Mouse (Mus musculus) myocyte (in vitro differentiated cells): ENCODE measurements around the gene Tmem170. TPM values are rescaled to one million over a fixed set of nuclear protein-coding genes. Genes with fewer than 3 reads are reported as not detected.

Experiments
- H3K27me3 ChIP-seq: one replicate; pipeline ENCODE4 v1.6.1; 2011; ENCODE audit not compliant: control insufficient read depth, insufficient read depth, insufficient read length
- H3K36me3 ChIP-seq: one replicate; pipeline ENCODE4 v1.6.1; 2011; ENCODE audit not compliant: control insufficient read depth, insufficient read depth
- H3K4me2 ChIP-seq: one replicate; pipeline ENCODE4 v1.6.1; 2011; ENCODE audit warnings: low read depth, control low read depth
- H3K4me3 ChIP-seq: one replicate; pipeline ENCODE4 v1.5.1; 2011; ENCODE audit warnings: mild to moderate bottlenecking, control low read depth, moderate library complexity
- H3K79me2 ChIP-seq: one replicate; pipeline ENCODE4 v1.6.1; 2011; ENCODE audit not compliant: control insufficient read depth, insufficient read depth
- H3ac ChIP-seq: one replicate; pipeline ENCODE4 v1.6.1; 2011; ENCODE audit not compliant: control insufficient read depth, insufficient read length
- CEBPB ChIP-seq: IDR thresholded peaks from 2 replicates; pipeline ENCODE4 v1.6.1; 2011; ENCODE audit warnings: mild to moderate bottlenecking, moderate library complexity; ENCODE audit not compliant: poor library complexity, insufficient read depth, severe bottlenecking
- E2F4 ChIP-seq: IDR thresholded peaks from one replicate; pipeline ENCODE4 v1.6.1; 2011; ENCODE audit warnings: mild to moderate bottlenecking, control low read depth, moderate library complexity; ENCODE audit not compliant: insufficient read depth
- MAX ChIP-seq: IDR thresholded peaks from one replicate; pipeline ENCODE4 v1.6.1; 2011; ENCODE audit warnings: low read depth, mild to moderate bottlenecking, control low read depth
- MYOD1 ChIP-seq, 3 experiments: IDR thresholded peaks; one replicate each; pipeline ENCODE4 v1.6.1; 2011; ENCODE audit warnings: control low read depth in 2 of 3, low read depth in 2 of 3, mild to moderate bottlenecking in 2 of 3, moderate library complexity in 1 of 3; ENCODE audit not compliant: insufficient read length in 2 of 3, control insufficient read depth in 1 of 3
- MYOG ChIP-seq, 3 experiments: IDR thresholded peaks; one replicate each; pipeline ENCODE4 v1.6.1; 2011; ENCODE audit warnings: control low read depth in 2 of 3, low read depth in 2 of 3, mild to moderate bottlenecking in 2 of 3; ENCODE audit not compliant: insufficient read length in 2 of 3, control insufficient read depth in 1 of 3, insufficient read depth in 1 of 3
- POLR2A ChIP-seq: IDR thresholded peaks from one replicate; pipeline ENCODE4 v1.6.1; 2011; ENCODE audit warnings: low read depth, mild to moderate bottlenecking, control low read depth, moderate library complexity; ENCODE audit not compliant: insufficient read length
- POLR2AphosphoS2 ChIP-seq: IDR thresholded peaks from one replicate; pipeline ENCODE4 v1.6.1; 2011; ENCODE audit warnings: low read depth, control low read depth; ENCODE audit not compliant: insufficient read length
- REST ChIP-seq: IDR thresholded peaks from one replicate; pipeline ENCODE4 v1.6.1; 2011; ENCODE audit warnings: mild to moderate bottlenecking, control low read depth, moderate library complexity; ENCODE audit not compliant: insufficient read depth, insufficient read length
- SRF ChIP-seq: IDR thresholded peaks from one replicate; pipeline ENCODE4 v1.6.1; 2011; ENCODE audit warnings: low read depth; ENCODE audit not compliant: control insufficient read depth, insufficient read length
- TCF12 ChIP-seq: IDR thresholded peaks from one replicate; pipeline ENCODE4 v1.6.1; 2011; ENCODE audit warnings: mild to moderate bottlenecking, control low read depth; ENCODE audit not compliant: poor library complexity, insufficient read depth, severe bottlenecking
- TCF3 ChIP-seq: IDR thresholded peaks from one replicate; pipeline ENCODE4 v1.6.1; 2011; ENCODE audit warnings: low read depth, control low read depth; ENCODE audit not compliant: insufficient read length
- USF1 ChIP-seq: IDR thresholded peaks from one replicate; pipeline ENCODE4 v1.6.1; 2011; ENCODE audit warnings: low read depth, mild to moderate bottlenecking, control low read depth, moderate library complexity
- polyA plus RNA-seq: library from polyadenylated mRNA; unstranded; fragments of >200 nt; fragmentation: generic; extraction: Trizol; gene quantifications from one replicate; pipeline ENCODE4 v1.2.1, GENCODE M21; 2012; ENCODE audit warnings: missing spikeins

Tmem170 gene
- polyA plus RNA-seq, 1 experiment = 0.92 TPM

- TF ChIP-seq TCF12 (no peak), REST (no peak), MYOD1 (IDR thresholded peaks at IDR 0.05; ENCODE audit: control insufficient read depth in 1 of 3, insufficient read length in 2 of 3, low read depth in 2 of 3) (no peak), MYOG (IDR thresholded peaks at IDR 0.05; ENCODE audit: control insufficient read depth in 1 of 3, insufficient read depth in 1 of 3, insufficient read length in 2 of 3, low read depth in 2 of 3) (no peak), TCF3 (no peak), MAX (no peak), SRF (no peak), USF1 (no peak), CEBPB (no peak), E2F4 (no peak), POLR2A (no peak), POLR2AphosphoS2 (no peak)
- Histone ChIP-seq H3K79me2 (no peaks in the 10 kb centered on the region), H3K36me3 (peaks cover 31% of the 10 kb centered on the region), H3K4me2 (no peak overlapping the region), H3K27me3 (no peaks in the 10 kb centered on the region), H3K4me3 (no peak overlapping the region), H3ac (no peak overlapping the region)
Observed at GRCm38 (mm10) chr8:111825219-111825618, 51.3 kb downstream of the Tmem170 start.

GRCm38 (mm10) chr8:111824334-111824733 lies 52.2 kb downstream of the Tmem170 start:
- H3ac ChIP-seq = no peak overlapping the region
- H3K27me3 ChIP-seq = no peaks in the 10 kb centered on the region
- no peaks in the 10 kb centered on the region for H3K79me2 ChIP-seq
- TF ChIP-seq USF1 = no peak
- TF ChIP-seq REST = no peak
- no peak for TF ChIP-seq POLR2A
- no peak for TF ChIP-seq MYOD1 (IDR thresholded peaks at IDR 0.05; ENCODE audit: control insufficient read depth in 1 of 3, insufficient read length in 2 of 3, low read depth in 2 of 3)
- TF ChIP-seq MAX = no peak
- TF ChIP-seq MYOG (IDR thresholded peaks at IDR 0.05; ENCODE audit: control insufficient read depth in 1 of 3, insufficient read depth in 1 of 3, insufficient read length in 2 of 3, low read depth in 2 of 3) = no peak
- TF ChIP-seq E2F4 = no peak
- TF ChIP-seq CEBPB = no peak
- no peak for TF ChIP-seq TCF3
- H3K36me3 ChIP-seq = peaks cover 29% of the 10 kb centered on the region
- no peak overlapping the region for H3K4me3 ChIP-seq
- H3K4me2 ChIP-seq = no peak overlapping the region

- Histone ChIP-seq H3K36me3 (peaks cover 23% of the 10 kb centered on the region), H3K4me2 (no peak overlapping the region)
Observed at GRCm38 (mm10) chr8:111821199-111821598, 55.4 kb downstream of the Tmem170 start.

GRCm38 (mm10) chr8:111820691-111821090 lies 55.9 kb downstream of the Tmem170 start:
- Histone ChIP-seq H3K27me3 (no peaks in the 10 kb centered on the region), H3K4me3 (no peak overlapping the region), H3K4me2 (no peak overlapping the region), H3K79me2 (no peaks in the 10 kb centered on the region), H3ac (no peak overlapping the region), H3K36me3 (peaks cover 23% of the 10 kb centered on the region)
- no peak for TF ChIP-seq TCF12

More at GRCm38 (mm10) chr8:111821199-111821598, 55.4 kb downstream of the Tmem170 start:
- no peak for TF ChIP-seq TCF12
- no peak for TF ChIP-seq MAX
- no peak for TF ChIP-seq TCF3
- TF ChIP-seq E2F4 = no peak
- no peak for TF ChIP-seq REST
- TF ChIP-seq MYOG (IDR thresholded peaks at IDR 0.05; ENCODE audit: control insufficient read depth in 1 of 3, insufficient read depth in 1 of 3, insufficient read length in 2 of 3, low read depth in 2 of 3) = no peak
- TF ChIP-seq POLR2AphosphoS2 = no peak
- TF ChIP-seq POLR2A = no peak
- TF ChIP-seq MYOD1 (IDR thresholded peaks at IDR 0.05; ENCODE audit: control insufficient read depth in 1 of 3, insufficient read length in 2 of 3, low read depth in 2 of 3) = no peak
- TF ChIP-seq USF1 = no peak
- TF ChIP-seq CEBPB = no peak
- no peak for TF ChIP-seq SRF
- H3K4me3 ChIP-seq = no peak overlapping the region
- H3K79me2 ChIP-seq = no peaks in the 10 kb centered on the region
- no peak overlapping the region for H3ac ChIP-seq
- no peaks in the 10 kb centered on the region for H3K27me3 ChIP-seq

GRCm38 (mm10) chr8:111820018-111820417 lies 56.5 kb downstream of the Tmem170 start:
- peaks cover 20% of the 10 kb centered on the region for H3K36me3 ChIP-seq
- no peak overlapping the region for H3ac ChIP-seq
- H3K27me3 ChIP-seq = no peaks in the 10 kb centered on the region
- no peak overlapping the region for H3K4me2 ChIP-seq
- TF ChIP-seq MYOD1 (IDR thresholded peaks at IDR 0.05; ENCODE audit: control insufficient read depth in 1 of 3, insufficient read length in 2 of 3, low read depth in 2 of 3) = no peak
- no peak for TF ChIP-seq TCF3
- no peak for TF ChIP-seq MYOG (IDR thresholded peaks at IDR 0.05; ENCODE audit: control insufficient read depth in 1 of 3, insufficient read depth in 1 of 3, insufficient read length in 2 of 3, low read depth in 2 of 3)
- TF ChIP-seq REST = no peak
- no peak for TF ChIP-seq POLR2A
- TF ChIP-seq CEBPB = no peak
- no peak for TF ChIP-seq SRF
- no peak for TF ChIP-seq USF1
- TF ChIP-seq TCF12 = no peak
- TF ChIP-seq E2F4 = no peak
- TF ChIP-seq POLR2AphosphoS2 = no peak
- no peaks in the 10 kb centered on the region for H3K79me2 ChIP-seq
- H3K4me3 ChIP-seq = no peak overlapping the region
